ENCODE assay signal across 8 mouse cellular contexts in genomic region chr5:125406322-125407016, GRCm38 (mm10). TPM values are rescaled to one million over a fixed set of nuclear protein-coding genes. Genes with fewer than 3 reads are reported as not detected.
A peak's percentile ranks its signal among the peaks of the same experiment; 100 is the strongest.
DNase-seq lines count a peak whose midpoint lies in the region; ATAC-seq and TF ChIP-seq lines count a peak whose summit lies in the region.

No protein-coding gene starts in this region.

- peaks cover 6% of the 10 kb centered on the region for H3K4me1 ChIP-seq in hindbrain, postnatal 0 days (ENCODE audit: insufficient read depth, low read length)

- H3K9ac ChIP-seq in hindbrain, postnatal 0 days (replicated peaks; ENCODE audit: low read length), result peak overlapping the region; percentile 67

- no peaks in the 10 kb centered on the region for H3K36me3 ChIP-seq in hindbrain, postnatal 0 days (ENCODE audit: insufficient read depth, low read length)

- H3K27ac ChIP-seq in gastrocnemius, adult 2 months, result peak overlapping the region; percentile 96
- H3K27ac ChIP-seq in hindbrain, postnatal 0 days, result peak overlapping the region; percentile 92

- DNase-seq in adrenal gland, adult 18-20 months (ENCODE audit: low spot score in 2 of 2), result peak; percentile 60 to 67
- no peak for DNase-seq in adrenal gland, postnatal 4 days (ENCODE audit: low spot score in 2 of 2)
- peak; percentile 70 for DNase-seq in cerebellum, adult 8-10 months
- DNase-seq in gastrocnemius, adult 2 months, result peak; percentile 66
- peak; percentile 55 for DNase-seq in hindbrain, postnatal 0 days (ENCODE audit: low spot score)
- peak; percentile 73 to 77 for DNase-seq in left cerebral cortex, postnatal 36 days (ENCODE audit: low spot score in 2 of 2)
- peak; percentile 55 for DNase-seq in spleen, adult 12 weeks (ENCODE audit: low spot score)

- TF ChIP-seq CTCF in gastrocnemius, adult 2 months (IDR thresholded peaks at IDR 0.05), result no peak
- no peak for TF ChIP-seq CTCF in hindbrain, postnatal 0 days (IDR thresholded peaks at IDR 0.05; ENCODE audit: low read depth)

- H3K27me3 ChIP-seq in hindbrain, postnatal 0 days (ENCODE audit: insufficient read depth, low read length), result no peaks in the 10 kb centered on the region

- H3K4me2 ChIP-seq in hindbrain, postnatal 0 days (ENCODE audit: low read depth, low read length), result peak overlapping the region; percentile 83

- 3% methylated on average over 20 of the region's 20 CpGs for WGBS in hindbrain, postnatal 0 days

- peak; percentile 33; the same call in 1 of the 2 replicates for ATAC-seq in hindbrain, postnatal 0 days
- peak; percentile 8 for ATAC-seq in megakaryocyte progenitor cell, adult 5-6 weeks (replicated peaks; ENCODE audit: poor library complexity)

- H3K9me3 ChIP-seq in hindbrain, postnatal 0 days (ENCODE audit: low read length), result no peaks in the 10 kb centered on the region

- intact Hi-C loops in gastrocnemius, adult 2 months (cut with DNase I), result no loop called here
- intact Hi-C loops in left cerebral cortex, postnatal 36 days (cut with DNase I), result no loop called here

- H3K4me3 ChIP-seq in gastrocnemius, adult 2 months, result peak overlapping the region; percentile 87
- peak overlapping the region; percentile 46 for H3K4me3 ChIP-seq in hindbrain, postnatal 0 days (ENCODE audit: low read length)

RNA-seq across cellular contexts. Expression of gene Ubc, which starts 16.5 kb away (rescaled TPM):
- total RNA-seq in adrenal gland, adult 18-20 months (2021), result 1,000 to 10,000 TPM; 1,721 to 2,004 TPM
- total RNA-seq in adrenal gland, postnatal 4 days (2021), result 1,000 to 10,000 TPM; 1,138 to 1,334 TPM
- 1,000 to 10,000 TPM; 1,479 to 2,293 TPM for total RNA-seq in gastrocnemius, adult 2 months (2021)
- 911 and 1,042 TPM in 2 replicates for total RNA-seq in hindbrain, postnatal 0 days (2014; rRNA removed)
- 1,155 and 1,219 TPM in 2 replicates for polyA plus RNA-seq in hindbrain, postnatal 0 days (2015; fragmentation: Nextera tagmentation; extraction: Ambion mirVana)
- total RNA-seq in left cerebral cortex, postnatal 36 days (2021), result 100 to 1,000 TPM; 817 to 877 TPM
- 172 and 201 TPM in 2 replicates for total RNA-seq in megakaryocyte progenitor cell, adult 5-6 weeks (2015)
- 204 and 293 TPM in 2 replicates for total RNA-seq in megakaryocyte progenitor cell, adult 5-6 weeks (2017)

RNA-seq across cellular contexts. Expression of gene Gm10382, which starts 17.3 kb away (rescaled TPM):
- under 1 TPM; 0.42 to 0.50 TPM for total RNA-seq in adrenal gland, adult 18-20 months (2021)
- under 1 TPM in 1 of 2 experiments, not detected in 1; 0.25 TPM for total RNA-seq in adrenal gland, postnatal 4 days (2021)
- total RNA-seq in gastrocnemius, adult 2 months (2021), result not detected
- 1.3 TPM in 1 of 2 replicates, not detected in the other for total RNA-seq in hindbrain, postnatal 0 days (2014; rRNA removed)
- polyA plus RNA-seq in hindbrain, postnatal 0 days (2015; fragmentation: Nextera tagmentation; extraction: Ambion mirVana), result 0.48 and 0.66 TPM in 2 replicates
- under 1 TPM in 1 of 2 experiments, not detected in 1; 0.32 TPM for total RNA-seq in left cerebral cortex, postnatal 36 days (2021)
- not detected in 2 replicates for total RNA-seq in megakaryocyte progenitor cell, adult 5-6 weeks (2015)
- 0.91 and 1.3 TPM in 2 replicates for total RNA-seq in megakaryocyte progenitor cell, adult 5-6 weeks (2017)

RNA-seq across cellular contexts. Expression of gene Dhx37, which starts 27.5 kb away (rescaled TPM):
- total RNA-seq in adrenal gland, adult 18-20 months (2021), result 10 to 100 TPM; 16.7 to 19.3 TPM
- 10 to 100 TPM; 14.0 to 16.0 TPM for total RNA-seq in adrenal gland, postnatal 4 days (2021)
- 1 to 10 TPM; 4.3 to 4.4 TPM for total RNA-seq in gastrocnemius, adult 2 months (2021)
- 15.8 and 27.5 TPM in 2 replicates for total RNA-seq in hindbrain, postnatal 0 days (2014; rRNA removed)
- polyA plus RNA-seq in hindbrain, postnatal 0 days (2015; fragmentation: Nextera tagmentation; extraction: Ambion mirVana), result 8.0 and 9.8 TPM in 2 replicates
- total RNA-seq in left cerebral cortex, postnatal 36 days (2021), result 10 to 100 TPM; 11.2 to 11.7 TPM
- total RNA-seq in megakaryocyte progenitor cell, adult 5-6 weeks (2015), result 18.9 and 20.0 TPM in 2 replicates
- total RNA-seq in megakaryocyte progenitor cell, adult 5-6 weeks (2017), result 47.9 and 56.5 TPM in 2 replicates

RNA-seq across cellular contexts. Expression of gene Bri3bp, which starts 34.9 kb away (rescaled TPM):
- 10 to 100 TPM; 18.7 to 32.1 TPM for total RNA-seq in adrenal gland, adult 18-20 months (2021)
- 10 to 100 TPM; 34.2 to 37.0 TPM for total RNA-seq in adrenal gland, postnatal 4 days (2021)
- 1 to 10 TPM; 2.5 to 3.9 TPM for total RNA-seq in gastrocnemius, adult 2 months (2021)
- 89.3 and 91.2 TPM in 2 replicates for total RNA-seq in hindbrain, postnatal 0 days (2014; rRNA removed)
- 41.7 and 44.2 TPM in 2 replicates for polyA plus RNA-seq in hindbrain, postnatal 0 days (2015; fragmentation: Nextera tagmentation; extraction: Ambion mirVana)
- total RNA-seq in left cerebral cortex, postnatal 36 days (2021), result 100 to 1,000 TPM in 1 of 2 experiments, 10 to 100 TPM in 1; 91.6 to 102 TPM
- 53.2 and 60.7 TPM in 2 replicates for total RNA-seq in megakaryocyte progenitor cell, adult 5-6 weeks (2015)
- 27.7 and 31.0 TPM in 2 replicates for total RNA-seq in megakaryocyte progenitor cell, adult 5-6 weeks (2017)

Comparison
In these comparisons a context has a peak if more than half of its experiments do, and no peak if none do; other contexts are left out.
1. DNase-seq: peak in adrenal gland, adult 18-20 months (2 of 2), cerebellum, adult 8-10 months (single experiment), gastrocnemius, adult 2 months (single experiment), hindbrain, postnatal 0 days (single experiment), left cerebral cortex, postnatal 36 days (2 of 2) and spleen, adult 12 weeks (single experiment); none in adrenal gland, postnatal 4 days (0 of 2).